Mouse (Mus musculus) heart, embryonic 16.5 days (tissue): ENCODE measurements around the gene Slc25a12. TPM values are rescaled to one million over a fixed set of nuclear protein-coding genes. Genes with fewer than 3 reads are reported as not detected.

ENCODE experiments used
- ATAC-seq: fragments of 200-750 bp; cut with Nextera tagmentation; replicated peaks from 2 replicates; pipeline ENCODE4 v1.8.0; 2017; ENCODE audit warnings: moderate number of reproducible peaks; ENCODE audit not compliant: insufficient read depth, low FRiP score; ENCODE audit errors: extremely low read depth
- H3K27ac ChIP-seq: fragments of 300-500 bp; sonication (generic); 2 replicates; pipeline ENCODE4 v1.5.1; 2014; ENCODE audit warnings: mild to moderate bottlenecking, low read length, control low read depth, moderate library complexity
- H3K27me3 ChIP-seq: fragments of 300-500 bp; sonication (generic); 2 replicates; pipeline ENCODE4 v1.6.1; 2014; ENCODE audit warnings: low read length, mixed read lengths; ENCODE audit not compliant: control insufficient read depth, insufficient read depth
- H3K36me3 ChIP-seq: fragments of 300-500 bp; sonication (generic); 2 replicates; pipeline ENCODE4 v1.6.1; 2014; ENCODE audit not compliant: control insufficient read depth, insufficient read depth
- H3K4me1 ChIP-seq: fragments of 300-500 bp; sonication (generic); 2 replicates; pipeline ENCODE4 v1.6.1; 2014; ENCODE audit warnings: low read length, mixed read lengths; ENCODE audit not compliant: control insufficient read depth, insufficient read depth
- H3K4me2 ChIP-seq: fragments of 300-500 bp; sonication (generic); 2 replicates; pipeline ENCODE4 v1.6.1; 2014; ENCODE audit warnings: low read depth, mild to moderate bottlenecking, control low read depth, low read length
- H3K4me3 ChIP-seq: fragments of 300-500 bp; sonication (generic); 2 replicates; pipeline ENCODE4 v1.5.1; 2014; ENCODE audit warnings: mild to moderate bottlenecking, control low read depth, low read length
- H3K9ac ChIP-seq: fragments of 300-500 bp; sonication (generic); 2 replicates; pipeline ENCODE4 v1.6.1; 2014; ENCODE audit warnings: low read length, control low read depth
- H3K9me3 ChIP-seq: fragments of 300-500 bp; sonication (generic); replicated peaks from 2 replicates; pipeline ENCODE4 v1.6.1; 2016; ENCODE audit warnings: low read length; ENCODE audit not compliant: control insufficient read depth
- WGBS: fragments of 180-500 bp; shearing (Covaris S2); extraction: QIAGEN DNeasy Blood & Tissue Kit; methylation state at CpG from one replicate; pipeline ENCODE4 v1.1.7; 2014; 5-methylcytosine and 5-hydroxymethylcytosine counted together
- polyA plus RNA-seq: library from polyadenylated mRNA; unstranded; fragments of >200 nt; fragmentation: Nextera tagmentation; extraction: Ambion mirVana; gene quantifications from 2 replicates; pipeline ENCODE4 v1.2.1, GENCODE M21; 2015

The Slc25a12 gene
- polyA plus RNA-seq, 1 experiment from 2014 or later = 126 TPM

- Histone ChIP-seq H3K9ac (no peak overlapping the region), H3K27me3 (no peaks in the 10 kb centered on the region), H3K27ac (no peak overlapping the region), H3K4me1 (no peaks in the 10 kb centered on the region), H3K9me3 (no peaks in the 10 kb centered on the region), H3K36me3 (peaks cover 14% of the 10 kb centered on the region), H3K4me3 (no peak overlapping the region), H3K4me2 (no peak overlapping the region)
- ATAC-seq = no peak
- WGBS = 79% methylated on average over 11 of the region's 11 CpGs
These were observed 40.6 kb downstream of the Slc25a12 start for GRCm38 (mm10) chr2:71326766-71327464.

DNA sequence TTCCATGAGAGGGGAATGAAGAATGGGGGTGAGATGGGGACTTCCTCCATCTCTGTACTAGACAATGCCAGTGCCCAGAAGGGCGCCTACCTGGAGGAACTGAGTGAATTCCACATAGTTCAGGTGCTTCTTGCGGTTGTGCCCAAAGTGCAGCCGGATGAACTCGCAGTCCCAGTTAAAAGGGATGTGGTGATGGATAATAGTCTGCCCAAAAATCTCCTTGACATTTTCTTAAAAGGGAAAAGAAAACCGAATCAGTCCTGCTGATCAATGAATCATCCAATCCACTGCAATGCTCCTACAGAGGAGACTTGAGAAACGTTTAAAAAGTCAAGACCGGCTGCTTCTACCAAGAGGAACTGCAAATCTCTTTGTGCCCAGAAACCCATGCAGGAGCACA lies 43.7 kb downstream of the Slc25a12 start:
- Histone ChIP-seq H3K27me3 (no peaks in the 10 kb centered on the region), H3K27ac (no peak overlapping the region), H3K4me2 (no peak overlapping the region), H3K9me3 (no peaks in the 10 kb centered on the region), H3K4me3 (no peak overlapping the region), H3K36me3 (peaks cover 21% of the 10 kb centered on the region), H3K4me1 (no peaks in the 10 kb centered on the region), H3K9ac (no peak overlapping the region)
- no peak for ATAC-seq
- WGBS = 85% methylated on average over 7 of the region's 7 CpGs

GRCm38 (mm10) chr2:71321486-71321885 lies 46.1 kb downstream of the Slc25a12 start:
- Histone ChIP-seq H3K4me2 (no peak overlapping the region), H3K27me3 (no peaks in the 10 kb centered on the region), H3K4me3 (no peak overlapping the region), H3K9me3 (peaks cover 3% of the 10 kb centered on the region; the same call in 1 of the 2 replicates), H3K27ac (no peak overlapping the region), H3K9ac (no peak overlapping the region), H3K36me3 (peaks cover 32% of the 10 kb centered on the region), H3K4me1 (no peaks in the 10 kb centered on the region)
- WGBS = 90% methylated on average over 3 of the region's 3 CpGs
- ATAC-seq = no peak

GRCm38 (mm10) chr2:71316116-71316789 lies 51.3 kb downstream of the Slc25a12 start:
- no peak overlapping the region for H3K27ac ChIP-seq
- no peak overlapping the region for H3K9ac ChIP-seq
- H3K27me3 ChIP-seq = no peaks in the 10 kb centered on the region
- WGBS = 94% methylated on average over 3 of the region's 3 CpGs
- H3K4me1 ChIP-seq = no peaks in the 10 kb centered on the region
- ATAC-seq = no peak
- no peak overlapping the region for H3K4me2 ChIP-seq
- peaks cover 3% of the 10 kb centered on the region; the same call in 1 of the 2 replicates for H3K9me3 ChIP-seq
- no peak overlapping the region for H3K4me3 ChIP-seq
- H3K36me3 ChIP-seq = peaks cover 44% of the 10 kb centered on the region

DNA sequence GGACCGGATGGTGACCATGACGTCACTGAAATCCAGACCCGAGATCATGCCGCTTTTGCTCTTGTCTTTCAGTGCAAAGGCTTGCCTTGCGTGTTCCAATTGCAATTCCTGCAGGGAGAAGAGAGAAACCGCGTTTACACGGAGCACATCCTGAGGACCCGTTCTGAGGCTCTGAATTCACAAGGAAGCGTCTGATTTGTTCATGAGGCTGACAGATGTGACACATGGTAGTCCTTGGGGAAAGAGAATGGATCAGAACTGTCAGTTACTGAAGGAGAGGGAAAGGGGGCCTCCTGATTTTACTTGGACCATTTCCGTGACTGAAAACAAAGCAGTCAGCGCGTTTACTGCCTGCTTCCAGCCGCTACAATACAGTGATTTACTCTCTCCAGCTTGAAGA lies 52.5 kb downstream of the Slc25a12 start:
- Histone ChIP-seq H3K4me1 (no peaks in the 10 kb centered on the region), H3K4me2 (peak overlapping the region; percentile 35), H3K27ac (no peak overlapping the region), H3K27me3 (no peaks in the 10 kb centered on the region), H3K9ac (no peak overlapping the region), H3K4me3 (no peak overlapping the region), H3K9me3 (peaks cover 3% of the 10 kb centered on the region; the same call in 1 of the 2 replicates), H3K36me3 (peaks cover 42% of the 10 kb centered on the region)
- 69% methylated on average over 14 of the region's 14 CpGs for WGBS
- no peak for ATAC-seq

GRCm38 (mm10) chr2:71314080-71314479 lies 53.5 kb downstream of the Slc25a12 start:
- H3K4me2 ChIP-seq = no peak overlapping the region
- no peak overlapping the region for H3K9ac ChIP-seq
- H3K36me3 ChIP-seq = peaks cover 40% of the 10 kb centered on the region
- peaks cover 3% of the 10 kb centered on the region; the same call in 1 of the 2 replicates for H3K9me3 ChIP-seq
- no peaks in the 10 kb centered on the region for H3K27me3 ChIP-seq
- 66% methylated on average over 6 of the region's 6 CpGs for WGBS
- no peak overlapping the region for H3K27ac ChIP-seq
- H3K4me1 ChIP-seq = no peaks in the 10 kb centered on the region
- H3K4me3 ChIP-seq = no peak overlapping the region
- no peak for ATAC-seq

- H3K4me3 ChIP-seq = no peak overlapping the region
- H3K4me2 ChIP-seq = no peak overlapping the region
- no peaks in the 10 kb centered on the region for H3K4me1 ChIP-seq
- no peaks in the 10 kb centered on the region for H3K9me3 ChIP-seq
- ATAC-seq = no peak
- no peak overlapping the region for H3K27ac ChIP-seq
- H3K27me3 ChIP-seq = no peaks in the 10 kb centered on the region
- H3K36me3 ChIP-seq = peaks cover 36% of the 10 kb centered on the region
- H3K9ac ChIP-seq = no peak overlapping the region
- WGBS = 70% methylated on average over 10 of the region's 10 CpGs
These were observed 55.5 kb downstream of the Slc25a12 start for GRCm38 (mm10) chr2:71312067-71312466.

DNA sequence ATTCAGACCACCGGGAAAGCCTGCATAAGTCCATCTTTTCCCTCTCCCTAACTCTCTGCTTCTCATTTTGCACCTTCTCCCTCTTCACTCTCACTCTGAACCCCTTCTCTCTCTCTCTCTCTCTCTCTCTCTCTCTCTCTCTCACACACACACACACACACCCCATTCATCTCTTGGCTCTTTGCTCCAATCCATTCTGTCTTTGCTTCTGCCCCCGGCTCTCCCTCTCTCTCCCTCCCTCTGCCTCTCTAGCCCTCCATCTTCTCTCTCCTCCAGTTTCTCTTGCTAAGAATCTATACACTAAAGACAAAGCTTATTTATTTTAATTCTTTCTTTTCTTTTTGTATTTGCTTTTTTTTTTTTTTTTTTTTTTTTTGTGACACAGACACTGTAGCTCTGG lies 57.8 kb downstream of the Slc25a12 start:
- no peak overlapping the region for H3K4me3 ChIP-seq
- H3K4me1 ChIP-seq = 0 out of 2 replicates have a peak, but pooled peaks cover under 1% of the 10 kb centered on the region
- no peaks in the 10 kb centered on the region for H3K27me3 ChIP-seq
- no peak for ATAC-seq
- no peaks in the 10 kb centered on the region for H3K9me3 ChIP-seq
- peaks cover 32% of the 10 kb centered on the region for H3K36me3 ChIP-seq
- no peak overlapping the region for H3K9ac ChIP-seq
- H3K27ac ChIP-seq = no peak overlapping the region
- WGBS = 66% methylated on average over 2 of the region's 2 CpGs
- no peak overlapping the region for H3K4me2 ChIP-seq

GRCm38 (mm10) chr2:71306357-71306756 lies 61.2 kb downstream of the Slc25a12 start:
- H3K4me1 ChIP-seq = peaks cover 12% of the 10 kb centered on the region; the same call in 1 of the 2 replicates
- H3K9me3 ChIP-seq = no peaks in the 10 kb centered on the region
- ATAC-seq = no peak
- H3K9ac ChIP-seq = no peak overlapping the region
- H3K4me3 ChIP-seq = no peak overlapping the region
- H3K36me3 ChIP-seq = peaks cover 20% of the 10 kb centered on the region
- no peaks in the 10 kb centered on the region for H3K27me3 ChIP-seq
- H3K27ac ChIP-seq = no peak overlapping the region
- no peak overlapping the region for H3K4me2 ChIP-seq
